Mouse (Mus musculus) embryonic fibroblast, embryonic 13.5 days (primary cell): ENCODE data around the gene Dcaf15.

Experiments used
- CTCF ChIP-seq: IDR thresholded peaks from 2 replicates; pipeline ENCODE4 v1.5.1; 2011; ENCODE audit warnings: mild to moderate bottlenecking, control low read depth, low read length, moderate library complexity, borderline replicate concordance; ENCODE audit not compliant: insufficient read depth
- POLR2A ChIP-seq: IDR thresholded peaks from 2 replicates; pipeline ENCODE4 v1.6.1; 2011; ENCODE audit warnings: low read depth, mild to moderate bottlenecking, control low read depth, low read length, moderate library complexity

- TF ChIP-seq POLR2A (no peak), CTCF (no peak)
Measured at GRCm38 (mm10) chr8:84067911-84068310, 36.7 kb downstream of the Dcaf15 start.
